Mouse (Mus musculus) hematopoietic stem cell, adult 5-6 weeks (primary cell): ENCODE data around the gene Bcam. TPM values are rescaled to one million over a fixed set of nuclear protein-coding genes. Genes with fewer than 3 reads are reported as not detected.

ENCODE experiments used
- ATAC-seq, 2 experiments: fragments of 125-278 bp in 1 of 2; replicated peaks in 1 of 2; 2 replicates each; pipeline ENCODE4 v1.8.0; 2016 to 2017; ENCODE audit warnings: inconsistent platforms in 2 of 2, mild to moderate bottlenecking in 2 of 2, moderate number of reproducible peaks in 2 of 2, low read depth in 1 of 2, moderate TSS enrichment in 1 of 2; ENCODE audit not compliant: low FRiP score in 2 of 2, poor library complexity in 2 of 2, severe bottlenecking in 2 of 2, insufficient read depth in 1 of 2, low TSS enrichment in 1 of 2
- total RNA-seq: library from RNA; stranded (forward); fragments of 172-1452, 232-1000 nt; gene quantifications from 2 replicates; pipeline ENCODE4 v1.2.3, GENCODE M21; 2017

The Bcam gene
- total RNA-seq, 1 experiment from 2014 or later, result 4.2 TPM

GRCm38 (mm10) chr7:19763829-19764477, 6.9 kb downstream of the Bcam start:
- ATAC-seq, result no peak

- ATAC-seq, result no peak
Measured at GRCm38 (mm10) chr7:19762283-19762682, 8.5 kb downstream of the Bcam start.

- ATAC-seq, result no peak
Measured at GRCm38 (mm10) chr7:19760021-19760420, 10.8 kb downstream of the Bcam start.

- no peak for ATAC-seq
Measured at GRCm38 (mm10) chr7:19758623-19759022, 12.2 kb downstream of the Bcam start.

GRCm38 (mm10) chr7:19755851-19756786, 14.7 kb downstream of the Bcam start:
- peak in 1 of 2 experiments; percentile 27; a peak in 1 of 4 replicates for ATAC-seq

- no peak for ATAC-seq
Measured at GRCm38 (mm10) chr7:19755008-19755407, 15.8 kb downstream of the Bcam start.

- no peak for ATAC-seq
Measured at GRCm38 (mm10) chr7:19754065-19754464, 16.8 kb downstream of the Bcam start.

- peak; percentile 33 to 44 for ATAC-seq
Measured at GRCm38 (mm10) chr7:19753587-19753986, 17.2 kb downstream of the Bcam start.

- ATAC-seq, result no peak
Measured at GRCm38 (mm10) chr7:19752652-19753051, 18.2 kb downstream of the Bcam start.

GRCm38 (mm10) chr7:19751070-19751383, 19.8 kb downstream of the Bcam start:
- no peak for ATAC-seq

- peak; percentile 50 to 61; a peak in 3 of 4 replicates for ATAC-seq
Measured at GRCm38 (mm10) chr7:19750217-19751069, 20.4 kb downstream of the Bcam start, which contains the start of gene Nectin2. TSS of gene Nectin2 (minus strand) at chr7:19750483.

GRCm38 (mm10) chr7:19749389-19750216, 21.2 kb downstream of the Bcam start:
- ATAC-seq, result peak; percentile 79 to 81

- ATAC-seq, result no peak
Measured at GRCm38 (mm10) chr7:19748219-19749195, 22.3 kb downstream of the Bcam start.

- ATAC-seq, result no peak
Measured at GRCm38 (mm10) chr7:19747420-19748218, 23.2 kb downstream of the Bcam start.
